Mouse (Mus musculus) cortical plate, adult 2 months (tissue): ENCODE measurements around the gene Atp6v0e2. TPM values are rescaled to one million over a fixed set of nuclear protein-coding genes. Genes with fewer than 3 reads are reported as not detected.

Experiments
- H3K27ac ChIP-seq: fragments of 200-500 bp; 2 replicates; pipeline ENCODE4 v1.5.1; 2012; ENCODE audit warnings: low read length, control low read depth, inconsistent platforms; ENCODE audit not compliant: insufficient read depth
- H3K4me1 ChIP-seq: fragments of 200-500 bp; 2 replicates; pipeline ENCODE4 v1.6.1; 2011; ENCODE audit warnings: low read length; ENCODE audit not compliant: control insufficient read depth, insufficient read depth
- H3K4me3 ChIP-seq: fragments of 200-500 bp; 2 replicates; pipeline ENCODE4 v1.5.1; 2011; ENCODE audit warnings: mild to moderate bottlenecking, low read length, control low read depth; ENCODE audit not compliant: insufficient read depth
- CTCF ChIP-seq: fragments of 200-500 bp; IDR thresholded peaks from 2 replicates; pipeline ENCODE4 v1.5.1; 2011; ENCODE audit warnings: mild to moderate bottlenecking, control low read depth, low read length; ENCODE audit not compliant: insufficient read depth; ENCODE audit errors: extremely low read depth
- POLR2A ChIP-seq: fragments of 200-500 bp; IDR thresholded peaks from 2 replicates; pipeline ENCODE4 v1.6.1; 2011; ENCODE audit warnings: mild to moderate bottlenecking, low read length, control low read depth; ENCODE audit not compliant: insufficient read depth; ENCODE audit errors: extremely low read depth
- polyA plus RNA-seq: library from polyadenylated mRNA; depleted of rRNA; stranded (reverse); fragments of >200 nt; gene quantifications from 2 replicates; pipeline ENCODE4 v1.2.3, GENCODE M21; 2012; rRNA removed

Atp6v0e2 gene
- polyA plus RNA-seq, 1 experiment: 534 TPM

DNA sequence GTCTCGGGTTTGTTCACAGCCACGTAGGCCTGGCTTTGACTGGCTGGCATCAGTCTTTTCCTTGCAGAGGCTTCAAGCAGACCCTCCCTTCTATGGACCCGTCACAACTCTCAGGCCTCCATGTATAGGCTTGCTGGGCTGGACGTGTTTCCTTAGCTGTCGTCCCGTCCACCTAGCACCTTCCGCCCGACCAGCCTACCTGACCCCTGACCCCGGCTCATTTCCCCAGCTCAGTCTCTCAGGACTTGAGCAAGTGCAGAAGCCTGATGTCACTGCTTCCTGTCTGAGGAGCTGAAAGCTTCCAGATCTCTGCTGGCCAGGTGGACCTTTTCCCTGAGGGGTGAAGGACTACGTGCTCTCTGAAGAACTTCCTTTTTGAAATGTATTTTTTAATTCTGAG, 35.9 kb downstream of the Atp6v0e2 start:
- H3K4me3 ChIP-seq: no peak overlapping the region
- no peak overlapping the region for H3K27ac ChIP-seq
- H3K4me1 ChIP-seq: no peaks in the 10 kb centered on the region
- TF ChIP-seq POLR2A (no peak), CTCF (no peak)

GRCm38 (mm10) chr6:48573981-48574380, 36.6 kb downstream of the Atp6v0e2 start:
- no peak for TF ChIP-seq CTCF
- TF ChIP-seq POLR2A: no peak
- Histone ChIP-seq H3K4me1 (no peaks in the 10 kb centered on the region), H3K27ac (no peak overlapping the region), H3K4me3 (no peak overlapping the region)

- no peak overlapping the region for H3K4me3 ChIP-seq
- H3K27ac ChIP-seq: no peak overlapping the region
- TF ChIP-seq POLR2A: no peak
- no peak for TF ChIP-seq CTCF
- H3K4me1 ChIP-seq: no peaks in the 10 kb centered on the region
Measured at GRCm38 (mm10) chr6:48578736-48579135, 41.3 kb downstream of the Atp6v0e2 start.

GRCm38 (mm10) chr6:48579215-48579648, 41.8 kb downstream of the Atp6v0e2 start:
- no peak overlapping the region for H3K4me3 ChIP-seq
- H3K27ac ChIP-seq: no peak overlapping the region
- TF ChIP-seq POLR2A (no peak), CTCF (no peak)
- no peaks in the 10 kb centered on the region for H3K4me1 ChIP-seq

- TF ChIP-seq CTCF (no peak), POLR2A (no peak)
- Histone ChIP-seq H3K4me1 (no peaks in the 10 kb centered on the region), H3K27ac (no peak overlapping the region), H3K4me3 (no peak overlapping the region)
Measured at GRCm38 (mm10) chr6:48581257-48581656, 43.8 kb downstream of the Atp6v0e2 start.

DNA sequence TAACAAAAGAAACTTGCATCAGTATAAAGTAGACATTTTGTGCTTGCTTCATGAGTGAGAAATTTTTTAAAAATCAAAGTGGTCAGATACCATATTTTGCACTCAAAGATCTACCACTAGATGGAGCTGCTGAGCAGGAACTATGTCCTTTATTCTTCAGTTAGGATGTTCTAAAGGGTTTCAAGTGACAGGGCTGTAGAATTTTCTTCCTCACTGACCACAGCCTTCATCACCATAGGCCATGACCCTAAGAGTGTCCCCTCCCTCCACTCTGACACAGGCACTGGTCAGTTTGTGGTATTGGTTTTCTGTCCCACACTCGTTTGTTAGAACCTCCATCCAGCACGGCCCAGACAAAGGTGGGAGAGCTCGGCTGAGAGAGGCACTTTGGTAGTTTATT, 44.6 kb downstream of the Atp6v0e2 start:
- TF ChIP-seq CTCF (0 out of 2 replicates have a peak, but pooled peaks have one; percentile 14), POLR2A (no peak)
- Histone ChIP-seq H3K27ac (no peak overlapping the region), H3K4me3 (no peak overlapping the region), H3K4me1 (no peaks in the 10 kb centered on the region)

GRCm38 (mm10) chr6:48589194-48589750, 51.9 kb downstream of the Atp6v0e2 start, which contains the start of gene Gm45021:
Gm45021 (plus strand) TSS chr6:48589610.
- Histone ChIP-seq H3K4me1 (no peaks in the 10 kb centered on the region; the same call in 1 of the 2 replicates), H3K4me3 (no peak within 1 kb of the TSS), H3K27ac (no peak within 1 kb of the TSS; the same call in 1 of the 2 replicates)
- no peak for TF ChIP-seq CTCF

Other genes with a start within 250 kb of the Atp6v0e2 start
- gene Krba1, start 142.0 kb upstream of the Atp6v0e2 start, polyA plus RNA-seq: 44.5 and 44.9 TPM in 2 replicates
- gene Zfp467, start 91.8 kb upstream of the Atp6v0e2 start, polyA plus RNA-seq: 25.4 and 26.9 TPM in 2 replicates
- gene Sspo, start 89.4 kb upstream of the Atp6v0e2 start, polyA plus RNA-seq: 3.2 and 4.1 TPM in 2 replicates
- 22.7 and 25.2 TPM in 2 replicates for gene Lrrc61, start 17.2 kb downstream of the Atp6v0e2 start, polyA plus RNA-seq
- 17.2 and 23.2 TPM in 2 replicates for gene Rarres2, start 35.2 kb downstream of the Atp6v0e2 start, polyA plus RNA-seq
- gene Gm45021, start 52.0 kb downstream of the Atp6v0e2 start, polyA plus RNA-seq: 1.1 TPM in 1 of 2 replicates, not detected in the other
- gene Repin1, start 56.3 kb downstream of the Atp6v0e2 start, polyA plus RNA-seq: 81.8 and 96.1 TPM in 2 replicates
- 0.56 TPM in 1 of 2 replicates, not detected in the other for gene Gm44965, start 56.3 kb downstream of the Atp6v0e2 start, polyA plus RNA-seq
- 6.8 and 6.9 TPM in 2 replicates for gene Zfp775, start 64.4 kb downstream of the Atp6v0e2 start, polyA plus RNA-seq
- 28.3 and 28.4 TPM in 2 replicates for gene AI854703, start 89.1 kb downstream of the Atp6v0e2 start, polyA plus RNA-seq
- 1.2 and 1.9 TPM in 2 replicates for gene Gimap8, start 109.6 kb downstream of the Atp6v0e2 start, polyA plus RNA-seq
- 0.65 and 0.66 TPM in 2 replicates for gene Gimap9, start 138.5 kb downstream of the Atp6v0e2 start, polyA plus RNA-seq
- 0.31 and 0.51 TPM in 2 replicates for gene Gimap4, start 146.9 kb downstream of the Atp6v0e2 start, polyA plus RNA-seq
- gene Gimap6, start 170.6 kb downstream of the Atp6v0e2 start, polyA plus RNA-seq: 3.6 and 5.1 TPM in 2 replicates
- gene Gm28053, start 181.0 kb downstream of the Atp6v0e2 start, polyA plus RNA-seq: 1.0 TPM in 2 replicates
- gene Gimap7, start 181.0 kb downstream of the Atp6v0e2 start, polyA plus RNA-seq: not detected in 2 replicates
- 1.5 and 1.7 TPM in 2 replicates for gene Gimap1, start 201.4 kb downstream of the Atp6v0e2 start, polyA plus RNA-seq
- 0.75 and 0.78 TPM in 2 replicates for gene Gimap5, start 208.6 kb downstream of the Atp6v0e2 start, polyA plus RNA-seq
- gene Gimap3, start 233.2 kb downstream of the Atp6v0e2 start, polyA plus RNA-seq: 0.15 and 0.38 TPM in 2 replicates